Mouse (Mus musculus) kidney, embryonic 16.5 days (tissue): ENCODE results near the gene Ndufb11. TPM values are rescaled to one million over a fixed set of nuclear protein-coding genes. Genes with fewer than 3 reads are reported as not detected.
A peak's percentile ranks its signal among the peaks of the same experiment; 100 is the strongest.

Source experiments
- ATAC-seq: fragments of 200-750 bp; cut with Nextera tagmentation; 2 replicates; pipeline ENCODE4 v1.8.0; 2017; ENCODE audit warnings: moderate TSS enrichment; ENCODE audit not compliant: low FRiP score, low TSS enrichment
- H3K27ac ChIP-seq: fragments of 300-500 bp; sonication (generic); 2 replicates; pipeline ENCODE4 v1.5.1; 2014; ENCODE audit warnings: low read length
- H3K27me3 ChIP-seq: fragments of 300-500 bp; sonication (generic); 2 replicates; pipeline ENCODE4 v1.6.1; 2014; ENCODE audit warnings: low read length, control low read depth, mixed read lengths; ENCODE audit not compliant: insufficient read depth
- H3K36me3 ChIP-seq: fragments of 300-500 bp; sonication (generic); 2 replicates; pipeline ENCODE4 v1.6.1; 2014; ENCODE audit warnings: low read length, control low read depth, mixed read lengths; ENCODE audit not compliant: insufficient read depth
- H3K4me1 ChIP-seq: fragments of 300-500 bp; sonication (generic); 2 replicates; pipeline ENCODE4 v1.6.1; 2014; ENCODE audit warnings: low read length, control low read depth, mixed read lengths; ENCODE audit not compliant: insufficient read depth
- H3K4me2 ChIP-seq: fragments of 300-500 bp; sonication (generic); replicated peaks from 2 replicates; pipeline ENCODE4 v1.6.1; 2014; ENCODE audit warnings: low read depth, low read length
- H3K4me3 ChIP-seq: fragments of 300-500 bp; sonication (generic); 2 replicates; pipeline ENCODE4 v1.5.1; 2014; ENCODE audit warnings: mild to moderate bottlenecking, low read length
- H3K9ac ChIP-seq: fragments of 300-500 bp; sonication (generic); replicated peaks from 2 replicates; pipeline ENCODE4 v1.6.1; 2014; ENCODE audit warnings: low read length
- H3K9me3 ChIP-seq: fragments of 300-500 bp; sonication (generic); 2 replicates; pipeline ENCODE4 v1.6.1; 2016; ENCODE audit warnings: low read length, control low read depth
- WGBS: fragments of 180-500 bp; shearing (Covaris S2); extraction: QIAGEN DNeasy Blood & Tissue Kit; methylation state at CpG from one replicate; pipeline ENCODE4 v1.1.7; 2014; 5-methylcytosine and 5-hydroxymethylcytosine counted together
- polyA plus RNA-seq: library from polyadenylated mRNA; unstranded; fragments of >200 nt; fragmentation: Nextera tagmentation; extraction: Ambion mirVana; gene quantifications from 2 replicates; pipeline ENCODE4 v1.2.1, GENCODE M21; 2015

The Ndufb11 gene
- polyA plus RNA-seq, 1 experiment from 2014 or later: 255 TPM

DNA sequence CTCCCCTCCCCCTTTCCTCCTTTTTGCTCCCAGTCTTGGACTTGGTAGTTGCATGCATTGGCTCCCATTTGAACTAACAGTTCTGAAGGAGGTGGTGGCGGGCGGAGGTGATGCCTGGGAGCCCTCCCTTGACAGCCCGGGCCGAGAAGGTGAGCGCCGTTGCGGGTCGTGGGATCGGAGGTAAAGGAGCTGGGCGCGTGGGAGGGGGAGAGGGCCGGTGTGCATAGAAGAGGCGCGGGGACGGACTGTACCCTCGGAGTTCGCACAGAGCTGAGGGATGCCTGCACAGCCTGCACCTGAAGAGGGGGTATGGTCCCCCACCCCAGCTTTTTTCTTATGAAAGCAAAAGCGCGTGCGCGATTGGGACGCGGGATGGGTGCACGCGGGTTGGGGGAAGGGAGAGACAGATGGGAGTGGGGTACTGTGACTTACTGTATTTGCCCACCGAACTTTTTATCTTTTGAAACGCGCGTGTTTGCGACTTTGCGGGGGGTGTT, 532 bp upstream of the Ndufb11 start:
- Histone ChIP-seq H3K36me3 (peaks cover 15% of the 10 kb centered on the region), H3K27me3 (no peaks in the 10 kb centered on the region), H3K4me3 (peak overlapping the region; percentile 67), H3K4me1 (0 out of 2 replicates have a peak, but pooled peaks cover 8% of the 10 kb centered on the region), H3K9me3 (no peaks in the 10 kb centered on the region), H3K9ac (peak overlapping the region; percentile 77), H3K4me2 (peak overlapping the region; percentile 68), H3K27ac (peak overlapping the region; percentile 85)
- ATAC-seq: peak; percentile 44
- WGBS: 25% methylated on average over 31 of the region's 31 CpGs

DNA sequence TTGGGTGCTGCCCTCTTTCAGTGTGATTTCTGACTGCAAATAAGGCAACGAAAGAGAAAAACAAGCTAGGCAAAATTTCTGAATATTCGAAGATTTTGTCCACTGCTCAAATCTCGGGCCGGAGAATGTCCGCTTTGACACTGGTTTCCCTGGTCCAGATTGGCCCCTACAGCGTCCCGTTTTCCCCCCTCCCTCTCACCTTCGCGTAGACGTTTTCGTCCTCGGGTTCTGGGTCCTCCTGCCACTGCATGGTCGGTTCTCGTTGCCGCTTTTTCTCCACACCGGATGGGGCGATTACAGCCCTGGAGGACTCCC, 601 bp downstream of the Ndufb11 start:
- peak overlapping the region; percentile 93 for H3K27ac ChIP-seq
- WGBS: 26% methylated on average over 17 of the region's 17 CpGs
- ATAC-seq: peak; percentile 25; the same call in 1 of the 2 replicates
- H3K4me1 ChIP-seq: 0 out of 2 replicates have a peak, but pooled peaks cover 8% of the 10 kb centered on the region
- H3K9ac ChIP-seq: peak overlapping the region; percentile 73
- H3K36me3 ChIP-seq: peaks cover 10% of the 10 kb centered on the region
- peak overlapping the region; percentile 52 for H3K4me2 ChIP-seq
- H3K27me3 ChIP-seq: no peaks in the 10 kb centered on the region
- peak overlapping the region; percentile 67 for H3K4me3 ChIP-seq
- H3K9me3 ChIP-seq: no peaks in the 10 kb centered on the region

DNA sequence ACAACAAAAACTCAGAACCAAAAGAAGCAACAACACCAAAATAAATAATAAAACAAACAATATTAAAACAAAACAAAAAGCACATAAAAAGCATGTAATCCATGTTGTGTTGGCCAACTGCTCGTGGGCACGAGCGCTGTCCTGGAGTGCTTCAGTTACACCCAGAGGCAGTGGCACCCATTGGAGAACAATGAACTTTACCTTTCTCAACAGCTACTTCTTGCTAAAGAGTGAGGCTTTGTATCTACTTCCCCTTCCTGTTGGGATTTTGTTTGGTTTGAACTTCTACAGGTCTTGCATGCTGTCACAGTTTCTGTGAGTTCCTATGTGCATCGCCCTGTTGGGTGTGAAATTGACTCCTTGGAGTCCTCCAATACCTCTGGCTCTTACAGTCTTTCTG, 8.9 kb downstream of the Ndufb11 start:
- H3K27ac ChIP-seq: no peak overlapping the region
- H3K4me2 ChIP-seq: no peak overlapping the region
- no peaks in the 10 kb centered on the region for H3K4me1 ChIP-seq
- no peak overlapping the region for H3K9ac ChIP-seq
- H3K27me3 ChIP-seq: no peaks in the 10 kb centered on the region
- WGBS: 78% methylated on average over 4 of the region's 4 CpGs
- no peak for ATAC-seq
- H3K9me3 ChIP-seq: no peaks in the 10 kb centered on the region
- H3K36me3 ChIP-seq: no peaks in the 10 kb centered on the region
- H3K4me3 ChIP-seq: no peak overlapping the region

DNA sequence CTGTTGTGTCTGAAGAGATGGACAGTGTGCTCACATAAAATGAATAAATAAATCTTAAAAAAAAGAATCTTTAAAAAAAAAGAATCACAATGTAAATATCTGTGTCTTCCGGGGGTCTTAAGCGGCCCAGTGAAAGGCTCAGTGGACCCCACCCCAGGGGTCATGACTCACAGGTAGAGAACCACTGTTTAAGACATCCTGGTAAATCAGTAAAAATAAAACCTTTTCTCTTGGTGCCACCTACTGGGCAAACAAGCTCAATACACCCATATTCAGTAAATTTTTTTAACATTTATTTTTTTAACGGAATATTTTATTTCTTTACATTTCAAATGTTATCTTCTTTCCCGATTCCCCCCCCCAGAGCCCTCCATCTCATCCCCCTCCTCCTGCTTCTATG, 29.5 kb downstream of the Ndufb11 start:
- 18% methylated on average over 4 of the region's 4 CpGs for WGBS

DNA sequence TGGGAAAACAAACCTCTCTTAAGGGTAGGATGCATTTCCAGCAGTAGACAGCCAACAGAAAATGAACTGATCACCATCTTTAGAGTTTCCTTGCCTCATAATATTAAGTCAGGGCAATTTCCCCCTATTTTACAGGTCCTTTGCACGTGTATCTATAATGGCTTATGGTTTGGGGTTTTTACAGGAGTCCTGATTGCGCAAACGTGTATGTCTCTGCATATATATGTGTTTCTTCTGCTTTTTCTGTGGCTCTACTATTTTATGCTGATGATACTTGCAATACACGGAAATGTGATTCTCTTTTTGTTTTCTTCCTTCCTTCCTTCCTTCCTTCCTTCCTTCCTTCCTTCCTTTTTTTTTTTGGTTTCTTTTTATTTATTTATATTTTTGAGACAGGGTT, 43.5 kb downstream of the Ndufb11 start:
- H3K36me3 ChIP-seq: no peaks in the 10 kb centered on the region
- no peak for ATAC-seq
- no peak overlapping the region for H3K9ac ChIP-seq
- H3K27ac ChIP-seq: no peak overlapping the region
- H3K4me1 ChIP-seq: no peaks in the 10 kb centered on the region
- H3K9me3 ChIP-seq: no peaks in the 10 kb centered on the region; the same call in 1 of the 2 replicates
- no peak overlapping the region for H3K4me3 ChIP-seq
- no peaks in the 10 kb centered on the region for H3K27me3 ChIP-seq
- no peak overlapping the region for H3K4me2 ChIP-seq
- 91% methylated on average over 4 of the region's 4 CpGs for WGBS

More for the DNA sequence above, 29.5 kb downstream of the Ndufb11 start:
- Histone ChIP-seq H3K4me3 (no peak overlapping the region), H3K27ac (no peak overlapping the region), H3K4me1 (no peaks in the 10 kb centered on the region), H3K27me3 (no peaks in the 10 kb centered on the region), H3K9me3 (no peaks in the 10 kb centered on the region), H3K4me2 (no peak overlapping the region), H3K9ac (no peak overlapping the region), H3K36me3 (no peaks in the 10 kb centered on the region)
- no peak for ATAC-seq

DNA sequence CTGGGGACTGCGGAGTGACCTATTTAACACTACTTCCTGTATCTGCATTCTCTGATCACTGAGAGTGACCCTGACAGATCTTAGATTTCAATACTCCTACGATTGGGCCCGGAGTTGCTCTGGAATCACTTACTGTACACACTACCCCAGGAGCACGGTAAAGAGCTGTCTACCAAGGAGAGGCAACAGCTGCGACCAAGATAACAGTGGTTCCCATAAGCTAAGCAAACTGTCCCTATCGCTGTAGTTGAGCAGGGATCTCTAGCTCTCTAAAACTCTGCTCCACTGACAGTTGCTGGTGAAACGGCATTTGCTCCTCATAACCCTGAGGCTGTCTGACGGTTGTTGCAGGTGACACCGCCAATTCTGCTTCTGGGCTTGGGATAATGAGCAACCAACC, 44.7 kb downstream of the Ndufb11 start:
- Histone ChIP-seq H3K9me3 (no peaks in the 10 kb centered on the region; the same call in 1 of the 2 replicates), H3K4me2 (no peak overlapping the region), H3K4me3 (no peak overlapping the region), H3K36me3 (no peaks in the 10 kb centered on the region), H3K27ac (no peak overlapping the region), H3K4me1 (no peaks in the 10 kb centered on the region), H3K27me3 (no peaks in the 10 kb centered on the region), H3K9ac (no peak overlapping the region)
- 0 out of 2 replicates have a peak, but pooled peaks have one; percentile 23 for ATAC-seq
- 57% methylated on average over 9 of the region's 9 CpGs for WGBS

DNA sequence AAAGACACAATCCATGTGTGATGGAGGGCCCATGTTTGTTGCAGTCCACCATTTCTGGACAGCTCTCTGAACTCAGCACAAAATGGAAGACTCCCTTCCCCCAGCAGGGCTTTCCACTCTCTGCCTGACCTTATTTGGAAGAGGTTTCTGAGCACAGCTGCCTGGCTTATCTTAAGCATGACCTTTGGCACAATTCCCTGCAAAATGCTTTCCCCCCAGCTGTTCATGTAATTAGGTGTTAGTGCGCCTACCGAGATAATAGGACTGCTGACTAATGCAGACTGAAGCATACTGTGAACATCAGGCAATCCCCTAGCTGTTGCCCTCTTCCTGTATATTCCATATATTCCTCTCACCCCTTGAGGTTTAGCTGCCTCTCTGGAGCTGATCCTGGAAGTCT, 46.4 kb downstream of the Ndufb11 start:
- Histone ChIP-seq H3K9me3 (no peaks in the 10 kb centered on the region; the same call in 1 of the 2 replicates), H3K4me3 (no peak overlapping the region), H3K4me2 (no peak overlapping the region), H3K9ac (no peak overlapping the region), H3K4me1 (no peaks in the 10 kb centered on the region), H3K27ac (no peak overlapping the region), H3K27me3 (no peaks in the 10 kb centered on the region), H3K36me3 (no peaks in the 10 kb centered on the region)
- WGBS: 56% methylated on average over 2 of the region's 2 CpGs
- no peak for ATAC-seq

Other genes with a start within 250 kb of the Ndufb11 start
- gene Jade3, start 191.9 kb downstream of the Ndufb11 start, polyA plus RNA-seq: 12.5 and 13.5 TPM in 2 replicates
- 8.1 and 8.7 TPM in 2 replicates for gene Rgn, start 67.8 kb downstream of the Ndufb11 start, polyA plus RNA-seq
- gene Rbm10, start 116 bp downstream of the Ndufb11 start, polyA plus RNA-seq: 80.9 and 82.4 TPM in 2 replicates
- gene Uba1, start 40.7 kb upstream of the Ndufb11 start, polyA plus RNA-seq: 231 and 236 TPM in 2 replicates
- gene Cdk16, start 70.3 kb upstream of the Ndufb11 start, polyA plus RNA-seq: 101 and 110 TPM in 2 replicates
- gene Usp11, start 86.3 kb upstream of the Ndufb11 start, polyA plus RNA-seq: 50.8 and 53.1 TPM in 2 replicates
- 124 and 143 TPM in 2 replicates for gene Araf, start 180.2 kb upstream of the Ndufb11 start, polyA plus RNA-seq